Mouse (Mus musculus): ENCODE data around the gene Loxl3. TPM values are rescaled to one million over a fixed set of nuclear protein-coding genes. Genes with fewer than 3 reads are reported as not detected.

Gene Loxl3
- 0.40 and 0.58 TPM in 2 replicates for polyA plus RNA-seq (2012)

GRCm38 (mm10) chr6:83033249-83034185, at the start of gene Loxl3, which contains the start of gene Dok1:
Gene Loxl3, plus strand, starts transcription at chr6:83034173.
Gene Dok1, minus strand, starts transcription at chr6:83033471.

GRCm38 (mm10) chr6:83054074-83054851, 20.3 kb downstream of the Loxl3 start, which contains the start of gene Aup1:
Gene Aup1, plus strand, starts transcription at chr6:83054521.

GRCm38 (mm10) chr6:83054871-83055431, 21.0 kb downstream of the Loxl3 start, which contains the start of gene Htra2:
Gene Htra2, minus strand, starts transcription at chr6:83055273.

GRCm38 (mm10) chr6:83057790-83058189, 23.8 kb downstream of the Loxl3 start, which contains the start of gene Dqx1:
Gene Dqx1, plus strand, starts transcription at chr6:83057844.

GRCm38 (mm10) chr6:83070247-83070310, 36.1 kb downstream of the Loxl3 start, which contains the start of gene Tlx2:
Gene Tlx2, minus strand, starts transcription at chr6:83070293.

GRCm38 (mm10) chr6:83077630-83078323, 43.8 kb downstream of the Loxl3 start, which contains the start of gene Pcgf1:
Gene Pcgf1, plus strand, starts transcription at chr6:83077869.

GRCm38 (mm10) chr6:83086121-83087035, 52.4 kb downstream of the Loxl3 start, which contains the start of gene Lbx2:
Gene Lbx2, plus strand, starts transcription at chr6:83086367.

GRCm38 (mm10) chr6:83101316-83101687, 67.3 kb downstream of the Loxl3 start, which contains the start of the genes Ccdc142 and Gm42688:
Gene Ccdc142, plus strand, starts transcription at chr6:83101601.
Gene Gm42688, plus strand, starts transcription at chr6:83101617.

Other genes with a start within 250 kb of the Loxl3 start
- gene Sema4f, start 94.4 kb upstream of the Loxl3 start, polyA plus RNA-seq (2012), result 0.47 and 0.49 TPM in 2 replicates
- 4.4 and 6.4 TPM in 2 replicates for gene M1ap, start 87.3 kb upstream of the Loxl3 start, polyA plus RNA-seq (2012)
- 83.5 and 86.6 TPM in 2 replicates for gene Dok1, start 702 bp upstream of the Loxl3 start, polyA plus RNA-seq (2012)
- gene Aup1, start 20.3 kb downstream of the Loxl3 start, polyA plus RNA-seq (2012), result 985 and 1,115 TPM in 2 replicates
- 96.6 and 98.0 TPM in 2 replicates for gene Htra2, start 21.1 kb downstream of the Loxl3 start, polyA plus RNA-seq (2012)
- 0.50 and 0.96 TPM in 2 replicates for gene Dqx1, start 23.7 kb downstream of the Loxl3 start, polyA plus RNA-seq (2012)
- not detected in 2 replicates for gene Tlx2, start 36.1 kb downstream of the Loxl3 start, polyA plus RNA-seq (2012)
- gene Pcgf1, start 43.7 kb downstream of the Loxl3 start, polyA plus RNA-seq (2012), result 8.0 and 8.6 TPM in 2 replicates
- 0.29 and 0.54 TPM in 2 replicates for gene Lbx2, start 52.2 kb downstream of the Loxl3 start, polyA plus RNA-seq (2012)
- gene Ccdc142, start 67.4 kb downstream of the Loxl3 start, polyA plus RNA-seq (2012), result 7.9 and 8.7 TPM in 2 replicates
- 4.3 and 4.9 TPM in 2 replicates for gene Gm42688, start 67.4 kb downstream of the Loxl3 start, polyA plus RNA-seq (2012)
- gene Mrpl53, start 74.9 kb downstream of the Loxl3 start, polyA plus RNA-seq (2012), result 37.3 and 44.4 TPM in 2 replicates
- 188 and 205 TPM in 2 replicates for gene Mogs, start 81.3 kb downstream of the Loxl3 start, polyA plus RNA-seq (2012)
- gene Wbp1, start 87.4 kb downstream of the Loxl3 start, polyA plus RNA-seq (2012), result 60.5 and 62.6 TPM in 2 replicates
- 241 and 250 TPM in 2 replicates for gene Ino80b, start 91.3 kb downstream of the Loxl3 start, polyA plus RNA-seq (2012)
- gene Rtkn, start 101.3 kb downstream of the Loxl3 start, polyA plus RNA-seq (2012), result 16.5 and 24.1 TPM in 2 replicates
- 0.34 TPM in 1 of 2 replicates, not detected in the other for gene Wdr54, start 122.2 kb downstream of the Loxl3 start, polyA plus RNA-seq (2012)
- gene 1700003E16Rik, start 122.2 kb downstream of the Loxl3 start, polyA plus RNA-seq (2012), result 0.07 and 0.10 TPM in 2 replicates
- gene Dctn1, start 131.7 kb downstream of the Loxl3 start, polyA plus RNA-seq (2012), result 242 and 327 TPM in 2 replicates
- gene Slc4a5, start 185.7 kb downstream of the Loxl3 start, polyA plus RNA-seq (2012), result 0.46 and 0.62 TPM in 2 replicates